Mouse (Mus musculus): ENCODE results near the gene Mrpl52.

DNA sequence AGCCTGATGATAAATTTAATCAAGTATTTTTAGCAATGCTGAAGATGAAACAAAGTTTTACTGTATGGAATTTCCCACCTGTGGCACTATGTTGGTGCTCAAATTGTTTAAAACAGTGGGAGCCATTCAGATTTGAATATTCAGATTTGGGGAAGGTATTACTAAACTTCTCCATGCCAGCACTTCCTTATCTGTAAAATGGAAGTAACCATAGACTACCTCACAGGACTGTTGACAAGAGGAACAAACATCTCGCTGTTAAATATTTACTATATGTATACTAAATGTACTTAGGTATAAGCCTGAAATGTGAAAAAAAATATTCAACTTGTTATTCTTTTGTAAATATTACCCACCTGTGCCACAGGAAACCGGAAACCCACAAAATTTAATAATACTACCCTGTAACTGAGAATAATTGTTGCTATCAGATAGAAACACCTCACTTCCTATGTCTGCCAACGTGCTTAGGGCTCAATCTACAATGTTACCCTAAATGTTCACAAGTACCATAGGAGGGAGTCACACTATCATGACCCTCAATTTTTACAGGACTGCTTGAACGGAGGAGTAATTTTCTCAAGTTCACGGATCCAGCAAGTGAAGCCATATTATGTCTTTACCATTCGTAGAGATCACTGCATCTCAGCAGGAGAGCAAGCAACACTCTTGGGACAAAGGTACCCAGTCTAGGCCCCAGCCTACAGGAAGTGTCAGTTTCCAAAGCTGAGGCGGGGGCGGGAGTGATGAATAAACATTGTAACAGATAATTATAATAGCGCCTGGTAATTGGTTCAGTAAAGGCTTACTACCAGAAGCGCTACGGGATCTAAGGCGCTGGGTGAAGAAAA, 36.6 kb downstream of the Mrpl52 start:
- TF ChIP-seq POLR2A (IDR thresholded peaks at IDR 0.05; ENCODE audit: insufficient read depth, low read depth, low read length) (no peak), CTCF (IDR thresholded peaks at IDR 0.05) (no peak)

All from heart, adult 2 months (tissue).